Mouse (Mus musculus) hindbrain, embryonic 16.5 days (tissue): ENCODE measurements around the gene Olfr458. TPM values are rescaled to one million over a fixed set of nuclear protein-coding genes. Genes with fewer than 3 reads are reported as not detected.

Source experiments
- ATAC-seq: fragments of 200-750 bp; cut with Nextera tagmentation; 2 replicates; pipeline ENCODE4 v1.8.0; 2017; ENCODE audit warnings: moderate TSS enrichment, moderate library complexity
- H3K27ac ChIP-seq: fragments of 300-500 bp; sonication (generic); 2 replicates; pipeline ENCODE4 v1.5.1; 2014; ENCODE audit warnings: low read depth, mild to moderate bottlenecking, control low read depth, low read length, moderate library complexity
- H3K27me3 ChIP-seq: fragments of 300-500 bp; sonication (generic); replicated peaks from 2 replicates; pipeline ENCODE4 v1.6.1; 2014; ENCODE audit warnings: low read length; ENCODE audit not compliant: control insufficient read depth, insufficient read depth
- H3K36me3 ChIP-seq: fragments of 300-500 bp; sonication (generic); 2 replicates; pipeline ENCODE4 v1.6.1; 2014; ENCODE audit warnings: mild to moderate bottlenecking, low read length, moderate library complexity, mixed read lengths; ENCODE audit not compliant: control insufficient read depth, insufficient read depth
- H3K4me1 ChIP-seq: fragments of 300-500 bp; sonication (generic); 2 replicates; pipeline ENCODE4 v1.6.1; 2014; ENCODE audit warnings: low read depth, low read length; ENCODE audit not compliant: control insufficient read depth, insufficient read depth
- H3K4me2 ChIP-seq: fragments of 300-500 bp; sonication (generic); 2 replicates; pipeline ENCODE4 v1.6.1; 2014; ENCODE audit warnings: mild to moderate bottlenecking, low read length, control low read depth, moderate library complexity
- H3K4me3 ChIP-seq: fragments of 300-500 bp; sonication (generic); 2 replicates; pipeline ENCODE4 v1.5.1; 2014; ENCODE audit warnings: mild to moderate bottlenecking, low read length, control low read depth, moderate library complexity
- H3K9ac ChIP-seq: fragments of 300-500 bp; sonication (generic); 2 replicates; pipeline ENCODE4 v1.6.1; 2014; ENCODE audit warnings: low read depth, mild to moderate bottlenecking, control low read depth, low read length, moderate library complexity
- H3K9me3 ChIP-seq: fragments of 300-500 bp; sonication (generic); 2 replicates; pipeline ENCODE4 v1.6.1; 2014; ENCODE audit warnings: mild to moderate bottlenecking, low read length, moderate library complexity; ENCODE audit not compliant: control insufficient read depth
- WGBS: fragments of 180-500 bp; shearing (Covaris S2); extraction: QIAGEN DNeasy Blood & Tissue Kit; methylation state at CpG from one replicate; pipeline ENCODE4 v1.1.7; 2014; 5-methylcytosine and 5-hydroxymethylcytosine counted together
- polyA plus RNA-seq: library from polyadenylated mRNA; unstranded; fragments of >200 nt; fragmentation: Nextera tagmentation; extraction: Ambion mirVana; gene quantifications from 2 replicates; pipeline ENCODE4 v1.2.1, GENCODE M21; 2015

The Olfr458 gene
- polyA plus RNA-seq, 1 experiment from 2014 or later = not detected

GRCm38 (mm10) chr6:42447381-42447780 is 17.6 kb downstream of the Olfr458 start:
- H3K4me3 ChIP-seq = no peak overlapping the region
- no peaks in the 10 kb centered on the region for H3K4me1 ChIP-seq
- H3K4me2 ChIP-seq = no peak overlapping the region
- H3K9me3 ChIP-seq = no peaks in the 10 kb centered on the region
- no peak overlapping the region for H3K9ac ChIP-seq
- H3K27ac ChIP-seq = no peak overlapping the region
- no peak for ATAC-seq
- WGBS = 80% methylated on average over 2 of the region's 2 CpGs
- H3K36me3 ChIP-seq = no peaks in the 10 kb centered on the region
- H3K27me3 ChIP-seq = no peaks in the 10 kb centered on the region

- 86% methylated on average over 2 of the region's 2 CpGs for WGBS
- no peak overlapping the region for H3K4me3 ChIP-seq
- no peaks in the 10 kb centered on the region for H3K36me3 ChIP-seq
Measured at GRCm38 (mm10) chr6:42444491-42444890, 20.5 kb downstream of the Olfr458 start.

GRCm38 (mm10) chr6:42441395-42441794 is 23.6 kb downstream of the Olfr458 start:
- WGBS = 79% methylated on average over 2 of the region's 2 CpGs
- ATAC-seq = no peak
- no peak overlapping the region for H3K4me2 ChIP-seq

More at GRCm38 (mm10) chr6:42444491-42444890, 20.5 kb downstream of the Olfr458 start:
- H3K4me1 ChIP-seq = no peaks in the 10 kb centered on the region
- no peaks in the 10 kb centered on the region for H3K27me3 ChIP-seq
- H3K4me2 ChIP-seq = no peak overlapping the region
- no peak overlapping the region for H3K27ac ChIP-seq
- H3K9ac ChIP-seq = no peak overlapping the region
- no peak for ATAC-seq
- H3K9me3 ChIP-seq = no peaks in the 10 kb centered on the region

GRCm38 (mm10) chr6:42435490-42435889 is 29.5 kb downstream of the Olfr458 start:
- no peak overlapping the region for H3K4me2 ChIP-seq
- H3K9me3 ChIP-seq = no peaks in the 10 kb centered on the region

More at GRCm38 (mm10) chr6:42441395-42441794, 23.6 kb downstream of the Olfr458 start:
- no peaks in the 10 kb centered on the region for H3K27me3 ChIP-seq
- H3K27ac ChIP-seq = no peak overlapping the region
- H3K9ac ChIP-seq = no peak overlapping the region
- H3K36me3 ChIP-seq = no peaks in the 10 kb centered on the region
- no peak overlapping the region for H3K4me3 ChIP-seq
- no peaks in the 10 kb centered on the region for H3K4me1 ChIP-seq
- H3K9me3 ChIP-seq = no peaks in the 10 kb centered on the region

GRCm38 (mm10) chr6:42434446-42434845 is 30.6 kb downstream of the Olfr458 start, which contains the start of gene Tas2r126:
Gene Tas2r126 (plus strand): TSS chr6:42434535.
- Histone ChIP-seq H3K36me3 (no peaks in the 10 kb centered on the region), H3K4me1 (no peaks in the 10 kb centered on the region), H3K4me3 (no peak within 1 kb of the TSS), H3K27ac (no peak within 1 kb of the TSS), H3K4me2 (no peak within 1 kb of the TSS), H3K9me3 (no peaks in the 10 kb centered on the region), H3K9ac (no peak within 1 kb of the TSS), H3K27me3 (no peaks in the 10 kb centered on the region)
- 79% methylated on average over 6 of the region's 6 CpGs for WGBS
- no peak for ATAC-seq

More at GRCm38 (mm10) chr6:42435490-42435889, 29.5 kb downstream of the Olfr458 start:
- no peaks in the 10 kb centered on the region for H3K36me3 ChIP-seq
- H3K27me3 ChIP-seq = no peaks in the 10 kb centered on the region
- no peak overlapping the region for H3K4me3 ChIP-seq
- H3K9ac ChIP-seq = no peak overlapping the region
- WGBS = 70% methylated on average over 2 of the region's 2 CpGs
- no peak overlapping the region for H3K27ac ChIP-seq
- H3K4me1 ChIP-seq = no peaks in the 10 kb centered on the region
- no peak for ATAC-seq

- Histone ChIP-seq H3K4me1 (no peaks in the 10 kb centered on the region), H3K9ac (no peak overlapping the region), H3K4me3 (no peak overlapping the region), H3K36me3 (no peaks in the 10 kb centered on the region), H3K27me3 (no peaks in the 10 kb centered on the region), H3K4me2 (no peak overlapping the region), H3K9me3 (no peaks in the 10 kb centered on the region), H3K27ac (no peak overlapping the region)
- ATAC-seq = no peak
- WGBS = 73% methylated on average over 2 of the region's 2 CpGs
Measured at GRCm38 (mm10) chr6:42433554-42433953, 31.4 kb downstream of the Olfr458 start.

- Histone ChIP-seq H3K36me3 (no peaks in the 10 kb centered on the region), H3K27me3 (no peaks in the 10 kb centered on the region), H3K4me3 (no peak overlapping the region), H3K9me3 (no peaks in the 10 kb centered on the region), H3K9ac (no peak overlapping the region), H3K27ac (no peak overlapping the region), H3K4me1 (no peaks in the 10 kb centered on the region), H3K4me2 (no peak overlapping the region)
- no peak for ATAC-seq
- 87% methylated on average over 4 of the region's 4 CpGs for WGBS
Measured at GRCm38 (mm10) chr6:42426337-42426736, 38.7 kb downstream of the Olfr458 start.

DNA sequence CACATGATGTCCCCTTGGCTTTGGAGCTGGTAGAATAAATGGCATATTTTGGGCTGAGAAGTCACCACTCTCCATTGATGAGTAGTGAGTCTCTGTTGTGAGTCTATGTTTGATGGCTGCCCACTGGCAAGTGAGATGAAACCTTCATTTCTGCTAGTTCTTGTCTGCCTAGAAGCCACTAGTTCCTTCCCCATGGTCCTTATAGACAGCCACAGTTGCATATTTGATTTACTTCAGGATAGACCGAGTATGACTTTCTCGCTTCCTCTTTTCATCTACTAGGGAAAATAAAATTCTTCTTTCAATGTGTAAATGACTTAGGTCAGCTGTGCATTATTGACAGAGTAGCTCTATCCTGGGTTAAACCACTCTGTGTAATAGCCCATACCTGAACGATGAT is 40.5 kb downstream of the Olfr458 start:
- no peak overlapping the region for H3K9ac ChIP-seq
- H3K4me2 ChIP-seq = no peak overlapping the region
- no peaks in the 10 kb centered on the region for H3K27me3 ChIP-seq
- WGBS = 97% methylated on average over 3 of the region's 3 CpGs
- no peak overlapping the region for H3K27ac ChIP-seq
- no peak for ATAC-seq
- no peaks in the 10 kb centered on the region for H3K9me3 ChIP-seq
- H3K4me1 ChIP-seq = no peaks in the 10 kb centered on the region
- no peaks in the 10 kb centered on the region for H3K36me3 ChIP-seq
- H3K4me3 ChIP-seq = no peak overlapping the region

DNA sequence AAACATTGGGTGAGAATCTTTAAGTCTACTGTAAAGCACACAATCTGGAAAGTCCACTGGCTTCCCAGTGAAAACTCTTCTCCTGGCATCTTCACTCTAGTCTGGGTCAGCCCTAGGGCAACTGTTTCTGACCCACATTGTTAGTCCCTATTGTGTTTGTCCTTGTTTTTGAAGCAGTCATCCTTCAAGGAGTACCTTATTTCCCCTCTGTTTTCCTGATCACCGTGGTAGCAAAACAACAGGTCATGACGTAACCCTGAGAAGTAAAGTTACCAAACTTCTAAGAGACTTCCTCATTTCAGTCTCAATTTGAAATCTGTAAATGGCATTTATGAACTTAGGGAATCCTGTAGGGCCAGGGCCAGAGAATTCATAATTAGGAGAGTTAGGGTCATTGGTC is 43.6 kb downstream of the Olfr458 start:
- H3K36me3 ChIP-seq = no peaks in the 10 kb centered on the region
- WGBS = 66% methylated on average over 2 of the region's 2 CpGs
- ATAC-seq = no peak
- no peak overlapping the region for H3K4me3 ChIP-seq
- no peak overlapping the region for H3K4me2 ChIP-seq
- no peaks in the 10 kb centered on the region for H3K27me3 ChIP-seq
- H3K4me1 ChIP-seq = no peaks in the 10 kb centered on the region
- H3K27ac ChIP-seq = no peak overlapping the region
- H3K9ac ChIP-seq = no peak overlapping the region
- H3K9me3 ChIP-seq = no peaks in the 10 kb centered on the region

DNA sequence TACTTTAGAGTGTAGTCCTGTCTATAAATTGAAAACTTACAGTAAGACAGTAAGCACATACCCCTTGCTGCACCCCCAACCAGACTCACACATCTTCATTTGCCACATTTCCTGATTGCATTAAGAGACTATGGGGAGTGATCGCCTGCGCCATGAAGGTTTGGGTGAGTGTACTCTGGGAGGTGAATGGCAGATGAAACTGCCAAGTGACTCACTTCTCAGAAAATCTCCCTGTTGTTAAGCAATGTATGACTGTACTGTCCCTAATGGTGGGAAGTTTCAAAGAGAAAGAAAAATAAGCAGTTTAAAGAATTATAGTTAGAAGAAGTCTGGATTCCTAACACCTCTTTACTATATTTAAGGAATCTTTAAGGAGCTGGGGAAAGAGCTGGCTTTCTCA is 45.6 kb downstream of the Olfr458 start:
- no peaks in the 10 kb centered on the region for H3K27me3 ChIP-seq
- ATAC-seq = no peak
- no peaks in the 10 kb centered on the region for H3K9me3 ChIP-seq
- no peaks in the 10 kb centered on the region for H3K36me3 ChIP-seq
- H3K4me3 ChIP-seq = no peak overlapping the region
- no peak overlapping the region for H3K9ac ChIP-seq
- WGBS = 90% methylated on average over 2 of the region's 2 CpGs
- H3K27ac ChIP-seq = no peak overlapping the region
- no peaks in the 10 kb centered on the region for H3K4me1 ChIP-seq
- no peak overlapping the region for H3K4me2 ChIP-seq
